Mouse (Mus musculus) limb, embryonic 11.5 days (tissue): ENCODE measurements around the gene Tctex1d2. TPM values are rescaled to one million over a fixed set of nuclear protein-coding genes. Genes with fewer than 3 reads are reported as not detected.

ENCODE experiments used
- ATAC-seq: fragments of 200-750 bp; cut with Nextera tagmentation; 2 replicates; pipeline ENCODE4 v1.8.0; 2017; ENCODE audit warnings: low read depth; ENCODE audit not compliant: insufficient number of reproducible peaks, low FRiP score, low TSS enrichment
- DNase-seq: peaks from one replicate; pipeline ENCODE4 v3.0.0-alpha.2; 2015; ENCODE audit warnings: low spot score
- H3K27ac ChIP-seq: fragments of 300-500 bp; sonication (generic); replicated peaks from 2 replicates; pipeline ENCODE4 v1.5.1; 2014; ENCODE audit warnings: low read depth, mild to moderate bottlenecking, low read length
- H3K27me3 ChIP-seq: fragments of 300-500 bp; sonication (generic); 2 replicates; pipeline ENCODE4 v1.6.1; 2014; ENCODE audit warnings: mild to moderate bottlenecking, low read length, mixed read lengths; ENCODE audit not compliant: control insufficient read depth, insufficient read depth
- H3K36me3 ChIP-seq: fragments of 300-500 bp; sonication (generic); 2 replicates; pipeline ENCODE4 v1.6.1; 2014; ENCODE audit warnings: mild to moderate bottlenecking, low read length, moderate library complexity, mixed read lengths; ENCODE audit not compliant: control insufficient read depth, insufficient read depth
- H3K4me1 ChIP-seq: fragments of 300-500 bp; sonication (generic); 2 replicates; pipeline ENCODE4 v1.6.1; 2014; ENCODE audit warnings: low read length, mixed read lengths; ENCODE audit not compliant: control insufficient read depth, insufficient read depth
- H3K4me2 ChIP-seq: fragments of 300-500 bp; sonication (generic); 2 replicates; pipeline ENCODE4 v1.6.1; 2014; ENCODE audit warnings: low read depth, mild to moderate bottlenecking, moderate library complexity; ENCODE audit not compliant: severe bottlenecking
- H3K4me3 ChIP-seq: fragments of 300-500 bp; sonication (generic); 2 replicates; pipeline ENCODE4 v1.5.1; 2014; ENCODE audit warnings: low read depth, low read length
- H3K9ac ChIP-seq: fragments of 300-500 bp; sonication (generic); 2 replicates; pipeline ENCODE4 v1.6.1; 2014; ENCODE audit warnings: mild to moderate bottlenecking, low read length
- H3K9me3 ChIP-seq: fragments of 300-500 bp; sonication (generic); 2 replicates; pipeline ENCODE4 v1.6.1; 2016; ENCODE audit warnings: low read length; ENCODE audit not compliant: control insufficient read depth
- WGBS: fragments of 180-500 bp; shearing (Covaris S2); extraction: QIAGEN DNeasy Blood & Tissue Kit; methylation state at CpG from one replicate; pipeline ENCODE4 v1.1.7; 2014; 5-methylcytosine and 5-hydroxymethylcytosine counted together
- polyA plus RNA-seq: library from polyadenylated mRNA; unstranded; fragments of >200 nt; fragmentation: Nextera tagmentation; extraction: Ambion mirVana; gene quantifications from 2 replicates; pipeline ENCODE4 v1.2.1, GENCODE M21; 2014

The Tctex1d2 gene
- 32.1 and 36.1 TPM in 2 replicates for polyA plus RNA-seq

DNA sequence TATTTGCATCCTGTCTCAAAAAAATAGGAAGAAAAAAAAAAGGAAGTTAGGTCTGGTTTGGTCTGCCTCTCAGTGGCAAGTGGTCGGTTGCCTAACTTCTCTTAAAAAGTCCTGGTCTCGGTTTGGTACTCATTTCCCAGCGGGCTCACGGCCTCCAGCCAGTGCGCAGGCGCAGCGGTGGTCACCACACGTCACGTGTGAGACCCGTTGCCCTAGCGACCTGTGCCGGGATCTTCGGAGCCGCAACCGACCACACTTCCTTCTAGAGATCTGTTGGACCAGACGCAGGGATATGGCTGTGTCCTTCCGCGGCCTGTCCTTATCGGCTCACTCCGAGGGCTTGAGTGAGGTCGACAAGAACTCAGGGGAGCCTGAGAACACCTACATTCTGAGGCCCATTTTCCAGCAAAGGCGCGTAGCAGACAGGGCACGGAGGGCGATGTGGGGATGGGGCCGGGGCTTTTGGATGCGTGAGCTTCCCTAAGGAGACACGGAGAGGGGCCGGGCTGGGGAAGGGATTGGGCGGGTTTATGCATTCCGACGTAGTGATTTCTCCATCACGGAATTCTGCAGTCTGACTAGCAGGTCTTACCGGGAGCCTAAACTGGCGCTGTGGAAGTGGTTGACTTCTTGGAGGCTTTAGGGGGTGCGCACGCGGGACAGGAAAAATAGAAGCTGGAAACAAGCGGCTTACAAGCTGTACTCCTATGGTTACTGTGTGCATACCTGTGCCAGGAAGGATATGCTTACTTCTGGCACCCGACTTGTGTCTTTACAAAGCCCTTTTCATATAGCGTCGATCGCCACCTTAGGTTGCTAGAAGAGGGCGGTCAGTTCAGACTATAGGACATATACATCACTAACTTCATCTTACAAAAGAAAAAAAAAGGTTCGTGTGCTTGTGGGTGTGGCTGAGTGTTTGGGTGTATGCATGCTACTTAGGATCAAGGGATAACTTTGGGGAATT, at the start of gene Tctex1d2:
Gene Tctex1d2 (plus strand): TSS at position 186 of the 967 bp plus-strand sequence.
- no peaks in the 10 kb centered on the region for H3K4me1 ChIP-seq
- peak within 1 kb of the TSS; percentile 58 for H3K4me3 ChIP-seq
- H3K9me3 ChIP-seq, result no peaks in the 10 kb centered on the region
- DNase-seq, result peak; percentile 95
- no peaks in the 10 kb centered on the region for H3K36me3 ChIP-seq
- no peaks in the 10 kb centered on the region for H3K27me3 ChIP-seq
- H3K27ac ChIP-seq, result peak within 1 kb of the TSS; percentile 85
- peak; percentile 94 for ATAC-seq
- H3K9ac ChIP-seq, result peak within 1 kb of the TSS; percentile 74
- WGBS, result 1% methylated on average over 45 of the region's 45 CpGs
- H3K4me2 ChIP-seq, result peak within 1 kb of the TSS; percentile 75

GRCm38 (mm10) chr16:32371351-32371750, 48.2 kb upstream of the Tctex1d2 start:
- H3K4me1 ChIP-seq, result no peaks in the 10 kb centered on the region
- no peaks in the 10 kb centered on the region for H3K27me3 ChIP-seq
- H3K4me2 ChIP-seq, result no peak overlapping the region
- WGBS, result 81% methylated on average over 4 of the region's 4 CpGs
- H3K9ac ChIP-seq, result no peak overlapping the region
- H3K27ac ChIP-seq, result no peak overlapping the region
- H3K9me3 ChIP-seq, result no peaks in the 10 kb centered on the region
- peaks cover 8% of the 10 kb centered on the region for H3K36me3 ChIP-seq
- DNase-seq (peak; percentile 39), ATAC-seq (no peak)
- H3K4me3 ChIP-seq, result no peak overlapping the region

GRCm38 (mm10) chr16:32379575-32379974, 39.9 kb upstream of the Tctex1d2 start:
- H3K9ac ChIP-seq, result no peak overlapping the region
- ATAC-seq, result no peak

GRCm38 (mm10) chr16:32382901-32383300, 36.6 kb upstream of the Tctex1d2 start:
- Histone ChIP-seq H3K27me3 (no peaks in the 10 kb centered on the region), H3K9me3 (no peaks in the 10 kb centered on the region), H3K9ac (no peak overlapping the region), H3K4me3 (no peak overlapping the region), H3K36me3 (peaks cover 26% of the 10 kb centered on the region), H3K4me2 (no peak overlapping the region), H3K4me1 (no peaks in the 10 kb centered on the region), H3K27ac (no peak overlapping the region)
- DNase-seq, result no peak
- ATAC-seq, result no peak

More at GRCm38 (mm10) chr16:32379575-32379974, 39.9 kb upstream of the Tctex1d2 start:
- no peak for DNase-seq
- Histone ChIP-seq H3K4me3 (no peak overlapping the region), H3K4me2 (no peak overlapping the region), H3K27me3 (no peaks in the 10 kb centered on the region), H3K4me1 (no peaks in the 10 kb centered on the region), H3K36me3 (peaks cover 30% of the 10 kb centered on the region), H3K9me3 (no peaks in the 10 kb centered on the region), H3K27ac (no peak overlapping the region)
- WGBS, result 95% methylated on average over 2 of the region's 2 CpGs

GRCm38 (mm10) chr16:32384885-32385284, 34.6 kb upstream of the Tctex1d2 start:
- 88% methylated on average over 2 of the region's 2 CpGs for WGBS
- peaks cover 17% of the 10 kb centered on the region for H3K36me3 ChIP-seq
- H3K4me1 ChIP-seq, result no peaks in the 10 kb centered on the region
- H3K27me3 ChIP-seq, result no peaks in the 10 kb centered on the region
- no peak for ATAC-seq
- no peak overlapping the region for H3K27ac ChIP-seq
- H3K4me2 ChIP-seq, result no peak overlapping the region
- H3K9me3 ChIP-seq, result no peaks in the 10 kb centered on the region
- H3K9ac ChIP-seq, result no peak overlapping the region
- H3K4me3 ChIP-seq, result no peak overlapping the region
- DNase-seq, result no peak

- H3K27ac ChIP-seq, result no peak overlapping the region
- no peak overlapping the region for H3K9ac ChIP-seq
- 92% methylated on average over 3 of the region's 3 CpGs for WGBS
- ATAC-seq (no peak), DNase-seq (no peak)
- no peak overlapping the region for H3K4me3 ChIP-seq
- no peaks in the 10 kb centered on the region for H3K9me3 ChIP-seq
- no peaks in the 10 kb centered on the region for H3K27me3 ChIP-seq
- H3K4me2 ChIP-seq, result no peak overlapping the region
- H3K36me3 ChIP-seq, result peaks cover 16% of the 10 kb centered on the region
- H3K4me1 ChIP-seq, result no peaks in the 10 kb centered on the region
Measured at GRCm38 (mm10) chr16:32386826-32387225, 32.7 kb upstream of the Tctex1d2 start.

- ATAC-seq (no peak), DNase-seq (no peak)
- no peak overlapping the region for H3K4me3 ChIP-seq
- H3K4me1 ChIP-seq, result no peaks in the 10 kb centered on the region
- H3K27ac ChIP-seq, result no peak overlapping the region
- H3K27me3 ChIP-seq, result no peaks in the 10 kb centered on the region
- peaks cover 16% of the 10 kb centered on the region for H3K36me3 ChIP-seq
- no peak overlapping the region for H3K9ac ChIP-seq
- H3K4me2 ChIP-seq, result no peak overlapping the region
- H3K9me3 ChIP-seq, result no peaks in the 10 kb centered on the region
Measured at GRCm38 (mm10) chr16:32389049-32389448, 30.5 kb upstream of the Tctex1d2 start.

DNA sequence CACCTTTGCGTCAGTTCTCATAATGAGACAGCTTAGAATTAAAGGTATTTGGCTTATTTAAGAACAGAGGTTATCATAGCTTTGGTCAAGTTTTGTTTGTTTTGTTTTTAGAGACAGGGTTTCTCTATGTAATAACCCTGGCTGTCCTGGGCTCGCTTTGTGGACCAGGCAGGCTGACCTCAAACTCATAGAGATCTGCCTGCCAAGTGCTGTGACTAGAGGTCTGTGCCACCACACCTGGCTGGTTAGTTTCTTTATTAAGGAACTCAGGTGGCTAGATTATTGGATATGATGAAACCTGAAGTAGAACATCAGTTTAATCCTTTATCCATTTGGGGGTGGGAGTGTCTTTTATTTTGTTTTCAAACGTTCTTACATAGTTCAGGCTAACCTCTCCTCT, 29.7 kb upstream of the Tctex1d2 start:
- H3K4me2 ChIP-seq, result no peak overlapping the region
- H3K27me3 ChIP-seq, result no peaks in the 10 kb centered on the region
- no peak overlapping the region for H3K4me3 ChIP-seq
- H3K9ac ChIP-seq, result no peak overlapping the region
- DNase-seq (no peak), ATAC-seq (no peak)
- H3K27ac ChIP-seq, result no peak overlapping the region
- no peaks in the 10 kb centered on the region for H3K9me3 ChIP-seq
- H3K4me1 ChIP-seq, result no peaks in the 10 kb centered on the region
- 91% methylated on average over 3 of the region's 3 CpGs for WGBS
- peaks cover 13% of the 10 kb centered on the region for H3K36me3 ChIP-seq
